Mouse (Mus musculus) neural tube, embryonic 10.5 days (tissue): ENCODE measurements around the gene Stxbp4.
A peak's percentile ranks its signal among the peaks of the same experiment; 100 is the strongest.

Experiments used
- DNase-seq: peaks from one replicate; pipeline ENCODE4 v3.0.0-alpha.2; 2017; ENCODE audit warnings: low spot score; ENCODE audit errors: extremely low spot score

Stxbp4 gene

DNA sequence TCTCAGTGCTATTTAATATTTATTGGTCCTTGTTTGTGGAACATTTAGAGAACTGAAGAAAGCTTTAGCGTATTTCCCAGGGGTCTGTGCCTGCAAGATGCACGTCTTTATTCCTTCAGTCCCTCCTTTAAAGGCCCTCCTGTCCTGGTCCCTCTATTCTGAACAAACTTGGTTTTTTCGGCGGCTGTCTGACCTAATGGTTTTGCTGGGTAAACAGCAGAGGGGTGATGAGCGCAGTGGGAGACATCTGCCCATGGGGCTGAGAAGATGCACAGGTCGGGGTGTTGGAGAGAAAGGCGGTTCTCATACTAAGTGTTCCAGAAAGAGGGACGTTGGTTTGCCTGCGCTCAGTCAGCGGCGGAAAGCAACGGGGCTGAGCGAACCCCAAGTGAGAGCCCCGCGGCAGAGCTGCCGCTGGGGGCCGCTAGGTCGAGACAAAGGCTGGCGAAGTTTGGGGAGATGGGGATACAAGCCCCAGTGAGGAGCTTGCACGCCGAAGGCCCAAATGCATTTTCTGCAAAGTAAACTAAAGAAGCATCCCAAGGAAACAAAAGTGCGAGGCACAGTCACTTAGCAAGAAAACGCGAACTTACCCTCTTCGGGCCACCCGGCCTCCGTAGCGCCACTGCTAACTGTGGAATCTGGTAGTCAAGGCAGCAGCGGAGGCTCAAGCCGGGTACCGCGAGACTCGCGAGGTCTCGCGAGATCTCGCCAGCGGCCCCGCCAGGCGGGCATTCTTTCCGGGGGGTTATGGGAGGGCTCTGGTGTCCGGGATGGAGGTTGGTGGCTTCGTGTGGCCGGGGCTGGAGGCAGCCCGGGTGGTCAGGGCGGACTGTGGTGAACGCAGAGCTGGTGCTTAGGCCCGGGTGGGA, at the start of gene Stxbp4, which contains the start of gene Cox11:
Stxbp4 (minus strand) TSS at position 645 of the 872 bp plus-strand sequence.
Cox11 (plus strand) TSS at position 734 of the 872 bp plus-strand sequence.
- peak; percentile 95 for DNase-seq

DNA sequence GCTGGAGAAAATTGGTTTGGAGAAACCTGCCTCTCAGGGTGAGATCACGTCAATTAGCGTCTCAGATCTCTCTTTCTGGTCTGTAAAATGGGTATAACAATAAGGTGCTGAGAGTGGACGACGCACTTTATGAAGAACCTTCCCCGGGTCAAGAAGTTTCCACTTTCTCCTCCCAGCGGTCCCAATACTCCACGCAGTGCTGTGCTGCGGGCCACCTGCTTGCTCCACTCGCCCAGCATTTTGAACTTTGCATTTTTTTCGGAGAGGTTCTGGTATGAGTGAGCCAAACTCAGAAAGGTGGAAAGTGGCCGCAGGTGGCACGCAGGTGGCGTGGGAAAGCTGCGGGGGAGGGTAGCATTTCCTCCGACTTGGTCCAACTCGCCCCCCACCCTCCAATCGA, 49.2 kb upstream of the Stxbp4 start:
- DNase-seq, result no peak

GRCm38 (mm10) chr11:90686287-90687025, 48.6 kb upstream of the Stxbp4 start:
- no peak for DNase-seq

- no peak for DNase-seq
Observed at GRCm38 (mm10) chr11:90685196-90685595, 47.3 kb upstream of the Stxbp4 start.

GRCm38 (mm10) chr11:90684765-90685164, 46.9 kb upstream of the Stxbp4 start:
- no peak for DNase-seq

DNA sequence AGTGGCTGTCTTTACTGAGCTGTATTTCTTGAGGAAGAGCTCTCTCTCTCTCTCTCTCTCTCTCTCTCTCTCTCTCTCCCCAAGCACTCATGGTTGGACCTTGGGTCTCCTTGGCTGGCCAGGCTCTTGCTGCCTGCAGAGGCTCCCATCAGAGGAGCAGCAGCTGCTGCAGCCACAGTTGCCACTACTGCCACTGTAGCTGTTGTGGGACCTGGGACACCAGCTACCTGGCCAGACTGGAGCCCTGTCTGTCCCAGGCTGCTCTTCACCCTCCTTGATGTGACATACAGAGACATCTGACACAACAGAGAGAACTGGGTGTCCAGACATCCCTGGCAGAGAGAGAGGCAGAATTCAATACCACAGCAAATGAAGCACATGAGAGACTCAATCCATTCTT, 43.3 kb upstream of the Stxbp4 start:
- DNase-seq, result no peak

DNA sequence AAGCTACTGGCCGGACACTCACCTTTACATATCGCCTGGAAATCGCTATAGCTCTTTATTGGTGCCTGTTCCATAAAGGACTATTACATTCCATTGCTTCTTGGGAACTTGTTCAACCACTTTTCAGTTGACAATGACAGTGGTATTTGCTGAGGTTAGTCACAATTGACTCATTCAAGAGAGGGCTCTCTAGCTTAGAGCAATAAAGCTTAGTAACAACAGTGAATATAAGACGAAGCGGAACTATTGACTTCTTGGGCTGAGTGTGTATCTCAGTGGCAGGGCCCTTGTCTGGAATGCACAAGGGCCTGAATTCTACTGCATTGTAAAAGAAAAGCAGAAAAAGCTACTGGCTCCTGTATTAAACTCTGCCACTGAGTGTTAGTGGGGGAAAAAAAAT, 40.7 kb upstream of the Stxbp4 start:
- DNase-seq, result no peak

GRCm38 (mm10) chr11:90677771-90678288, 39.9 kb upstream of the Stxbp4 start:
- DNase-seq, result no peak

- DNase-seq, result no peak
Observed at GRCm38 (mm10) chr11:90677027-90677426, 39.1 kb upstream of the Stxbp4 start.

DNA sequence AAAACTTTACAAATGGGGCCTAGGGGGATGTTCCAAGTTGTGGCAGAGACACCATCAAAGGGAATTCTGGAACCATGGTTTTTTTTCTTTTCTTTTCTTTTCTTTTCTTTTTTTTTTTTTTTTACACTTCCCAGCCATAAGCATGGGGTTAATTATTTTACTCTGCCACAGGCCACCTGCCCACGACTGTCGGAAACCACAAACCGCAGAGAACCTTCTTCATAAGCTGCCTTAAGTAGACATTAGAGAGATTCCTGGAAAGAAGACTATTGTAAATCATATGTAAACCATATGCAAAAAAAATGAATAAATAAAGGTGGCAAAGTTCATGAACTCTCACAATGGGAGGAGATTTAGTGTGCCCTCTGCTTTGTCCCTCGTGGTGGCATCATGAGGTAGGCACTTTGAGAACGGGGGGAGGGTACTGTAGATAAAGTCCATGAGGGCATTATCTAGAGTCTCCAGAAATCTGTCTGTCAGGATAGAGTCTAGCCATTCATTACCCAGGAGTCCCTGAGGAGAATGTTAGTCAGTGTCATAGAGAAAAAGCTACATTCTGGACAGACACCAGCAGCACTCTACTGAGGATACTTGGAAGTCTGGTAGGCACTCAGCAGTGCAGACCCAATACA, 37.7 kb upstream of the Stxbp4 start:
- no peak for DNase-seq

- DNase-seq, result no peak
Observed at GRCm38 (mm10) chr11:90667325-90667724, 29.4 kb upstream of the Stxbp4 start.

- DNase-seq, result no peak
Observed at GRCm38 (mm10) chr11:90666916-90667315, 29.0 kb upstream of the Stxbp4 start.

GRCm38 (mm10) chr11:90666144-90666757, 28.4 kb upstream of the Stxbp4 start:
- DNase-seq, result no peak

GRCm38 (mm10) chr11:90665161-90665560, 27.3 kb upstream of the Stxbp4 start:
- peak; percentile 32 for DNase-seq

- no peak for DNase-seq
Observed at GRCm38 (mm10) chr11:90664345-90664986, 26.6 kb upstream of the Stxbp4 start.

DNA sequence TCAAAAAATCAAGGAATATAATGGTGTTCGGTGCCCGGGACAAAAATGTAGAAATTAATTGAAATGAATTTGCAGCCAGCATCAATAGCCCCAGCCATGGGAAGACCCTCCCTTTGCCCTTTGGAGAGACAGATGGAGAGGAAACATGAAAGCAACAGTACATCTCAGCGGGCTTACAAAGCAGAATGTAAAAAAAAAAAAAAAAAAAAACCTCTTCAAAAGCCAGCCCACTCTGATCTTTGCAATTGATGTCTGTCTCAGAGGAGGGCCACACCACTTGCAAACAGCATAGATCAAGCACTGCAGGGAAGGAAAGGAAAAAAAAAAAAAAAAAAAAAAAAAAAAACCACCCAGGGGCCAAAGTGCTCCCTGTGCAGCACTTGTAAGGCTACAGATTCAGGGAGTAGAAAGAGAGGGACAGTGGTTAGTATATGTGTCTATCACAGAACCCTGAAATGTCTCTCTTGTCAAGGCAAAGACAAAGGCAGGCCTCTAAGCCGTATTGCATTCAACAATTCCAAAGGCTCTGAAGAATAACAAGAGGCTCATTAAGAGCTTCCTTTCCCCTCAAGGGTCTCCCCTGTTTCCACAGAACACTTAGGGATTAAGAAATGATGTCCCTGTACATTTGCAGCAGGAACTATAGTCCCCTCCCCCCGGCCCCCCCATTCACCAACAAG, 25.9 kb upstream of the Stxbp4 start:
- no peak for DNase-seq

GRCm38 (mm10) chr11:90663052-90663451, 25.2 kb upstream of the Stxbp4 start:
- no peak for DNase-seq

DNA sequence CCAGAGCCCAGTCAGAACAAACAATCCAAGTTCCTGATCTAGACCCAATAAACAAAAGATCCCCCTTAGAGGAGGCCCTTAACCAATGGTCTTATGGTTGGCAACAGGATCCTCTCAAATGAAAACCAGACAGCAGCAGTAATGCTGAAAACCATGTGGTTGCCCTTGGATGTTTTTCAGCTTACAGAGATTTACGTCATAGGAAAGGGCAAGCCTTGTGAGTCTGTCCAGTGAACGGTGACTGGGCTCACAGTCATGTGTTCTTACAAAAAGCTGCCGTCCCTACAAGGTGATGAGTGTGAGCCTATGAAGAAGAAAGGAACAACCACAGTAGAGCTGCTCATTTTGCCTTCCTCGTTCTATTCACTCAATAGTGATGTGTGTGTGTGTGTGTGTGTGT, 22.8 kb upstream of the Stxbp4 start:
- DNase-seq, result no peak

- no peak for DNase-seq
Observed at GRCm38 (mm10) chr11:90657527-90657926, 19.6 kb upstream of the Stxbp4 start.

DNA sequence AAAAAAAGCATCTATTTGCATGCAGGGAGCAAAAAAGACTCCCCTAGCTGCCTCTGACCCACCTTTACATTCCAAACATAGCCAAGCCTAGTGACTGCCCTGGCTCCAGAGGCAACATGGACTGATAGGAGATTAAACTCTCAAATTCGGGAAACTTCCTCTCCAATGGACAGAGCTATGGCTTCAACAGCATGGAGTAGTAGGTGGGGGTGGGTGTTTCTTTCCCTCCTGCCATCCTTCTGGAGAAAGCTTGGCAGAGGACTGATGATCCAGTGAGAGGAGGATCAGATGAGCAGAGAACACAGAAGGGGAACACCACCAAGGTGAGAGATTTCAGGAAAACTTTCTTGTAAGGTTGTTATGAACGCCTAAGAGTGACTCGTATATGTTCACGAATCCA, 14.7 kb upstream of the Stxbp4 start:
- DNase-seq, result no peak
